Mouse (Mus musculus) stomach, embryonic 16.5 days (tissue): ENCODE data around the gene Gdf15. TPM values are rescaled to one million over a fixed set of nuclear protein-coding genes. Genes with fewer than 3 reads are reported as not detected.
"Not testable (repeated sequence)": the region's sequence is repeated elsewhere in the genome, so short reads cannot be mapped to it uniquely, and the experiment has no call there.

ENCODE experiments used
- ATAC-seq: fragments of 200-750 bp; cut with Nextera tagmentation; 2 replicates; pipeline ENCODE4 v1.8.0; 2017; ENCODE audit warnings: moderate number of reproducible peaks, moderate TSS enrichment; ENCODE audit not compliant: insufficient read depth, low FRiP score
- H3K27ac ChIP-seq: fragments of 300-500 bp; sonication (generic); 2 replicates; pipeline ENCODE4 v1.5.1; 2014; ENCODE audit warnings: low read length
- H3K27me3 ChIP-seq: fragments of 300-500 bp; sonication (generic); 2 replicates; pipeline ENCODE4 v1.6.1; 2014; ENCODE audit warnings: low read length, control low read depth, mixed read lengths; ENCODE audit not compliant: control insufficient read depth, insufficient read depth
- H3K36me3 ChIP-seq: fragments of 300-500 bp; sonication (generic); 2 replicates; pipeline ENCODE4 v1.6.1; 2014; ENCODE audit warnings: low read length; ENCODE audit not compliant: control insufficient read depth, insufficient read depth
- H3K4me1 ChIP-seq: fragments of 300-500 bp; sonication (generic); 2 replicates; pipeline ENCODE4 v1.6.1; 2014; ENCODE audit warnings: low read length, control low read depth, mixed read lengths; ENCODE audit not compliant: control insufficient read depth, insufficient read depth
- H3K4me2 ChIP-seq: fragments of 300-500 bp; sonication (generic); 2 replicates; pipeline ENCODE4 v1.6.1; 2014; ENCODE audit warnings: low read depth, low read length, mixed read lengths
- H3K4me3 ChIP-seq: fragments of 300-500 bp; sonication (generic); replicated peaks from 2 replicates; pipeline ENCODE4 v1.5.1; 2014; ENCODE audit warnings: mild to moderate bottlenecking, low read length
- H3K9ac ChIP-seq: fragments of 300-500 bp; sonication (generic); 2 replicates; pipeline ENCODE4 v1.6.1; 2014; ENCODE audit warnings: low read length
- H3K9me3 ChIP-seq: fragments of 300-500 bp; sonication (generic); replicated peaks from 2 replicates; pipeline ENCODE4 v1.6.1; 2016; ENCODE audit warnings: low read length, control low read depth; ENCODE audit not compliant: control insufficient read depth
- WGBS: fragments of 180-500 bp; shearing (Covaris S2); extraction: QIAGEN DNeasy Blood & Tissue Kit; methylation state at CpG from one replicate; pipeline ENCODE4 v1.1.7; 2014; 5-methylcytosine and 5-hydroxymethylcytosine counted together
- polyA plus RNA-seq: library from polyadenylated mRNA; unstranded; fragments of >200 nt; fragmentation: Nextera tagmentation; extraction: Ambion mirVana; gene quantifications from 2 replicates; pipeline ENCODE4 v1.2.1, GENCODE M21; 2015

The Gdf15 gene
- polyA plus RNA-seq, 1 experiment from 2014 or later = 0.57 TPM

DNA sequence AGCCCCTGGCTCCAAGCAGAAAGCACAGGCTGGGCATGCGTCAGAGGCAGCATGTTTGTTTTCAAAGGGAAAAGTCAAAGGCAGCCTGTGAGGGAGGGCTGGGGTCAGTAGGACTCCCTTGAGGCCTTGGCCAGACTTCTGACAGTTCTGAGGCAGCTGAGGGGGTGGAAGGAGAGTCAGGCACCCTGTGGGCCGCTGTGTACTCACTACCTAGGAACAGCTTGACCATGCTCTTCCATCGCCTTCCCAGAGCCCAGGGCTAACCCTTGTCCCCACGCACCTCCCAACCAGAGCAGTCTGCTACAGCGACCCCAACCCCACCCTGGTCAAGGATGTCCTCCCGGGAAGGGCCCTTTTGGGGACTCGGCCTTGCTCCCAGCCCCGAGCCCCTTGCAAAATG is 39.1 kb downstream of the Gdf15 start:
- H3K9me3 ChIP-seq = no peaks in the 10 kb centered on the region
- peak overlapping the region; percentile 99 for H3K4me2 ChIP-seq
- ATAC-seq = no peak
- peak overlapping the region; percentile 70; the same call in 1 of the 2 replicates for H3K9ac ChIP-seq
- peak overlapping the region; percentile 86 for H3K27ac ChIP-seq
- H3K4me1 ChIP-seq = peaks cover 40% of the 10 kb centered on the region
- peak overlapping the region; percentile 55; the same call in 1 of the 2 replicates for H3K4me3 ChIP-seq
- whole genome bisulfite sequencing = 41% methylated on average over 8 of the region's 8 CpGs
- no peaks in the 10 kb centered on the region for H3K27me3 ChIP-seq
- H3K36me3 ChIP-seq = 0 out of 2 replicates have a peak, but pooled peaks cover 13% of the 10 kb centered on the region

DNA sequence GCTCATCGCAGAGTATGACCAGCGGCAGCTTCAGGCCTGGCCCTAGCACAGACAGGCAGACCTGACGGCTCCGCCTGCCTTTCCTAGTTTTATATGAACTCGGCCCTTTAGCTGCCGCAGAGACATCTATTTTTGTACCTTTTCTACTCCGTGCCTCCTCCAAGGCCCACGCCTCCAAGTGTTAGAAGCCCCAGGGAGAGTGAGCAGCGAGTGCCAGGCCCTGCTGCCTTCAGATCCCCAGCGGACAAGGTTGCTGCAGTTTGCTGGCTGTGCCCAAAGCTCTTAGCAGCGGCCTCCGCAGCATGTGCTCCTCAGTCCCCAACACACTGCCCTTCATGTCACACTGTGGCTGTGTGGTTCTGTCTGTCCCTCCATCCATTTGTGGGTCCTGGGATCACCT is 40.7 kb downstream of the Gdf15 start:
- 86% methylated on average over 12 of the region's 12 CpGs for WGBS
- no peak overlapping the region for H3K9ac ChIP-seq
- ATAC-seq = no peak
- H3K4me2 ChIP-seq = no peak overlapping the region
- H3K4me3 ChIP-seq = no peak overlapping the region
- no peaks in the 10 kb centered on the region for H3K9me3 ChIP-seq
- peaks cover 24% of the 10 kb centered on the region for H3K4me1 ChIP-seq
- no peak overlapping the region for H3K27ac ChIP-seq
- H3K36me3 ChIP-seq = 0 out of 2 replicates have a peak, but pooled peaks cover 11% of the 10 kb centered on the region
- H3K27me3 ChIP-seq = no peaks in the 10 kb centered on the region

DNA sequence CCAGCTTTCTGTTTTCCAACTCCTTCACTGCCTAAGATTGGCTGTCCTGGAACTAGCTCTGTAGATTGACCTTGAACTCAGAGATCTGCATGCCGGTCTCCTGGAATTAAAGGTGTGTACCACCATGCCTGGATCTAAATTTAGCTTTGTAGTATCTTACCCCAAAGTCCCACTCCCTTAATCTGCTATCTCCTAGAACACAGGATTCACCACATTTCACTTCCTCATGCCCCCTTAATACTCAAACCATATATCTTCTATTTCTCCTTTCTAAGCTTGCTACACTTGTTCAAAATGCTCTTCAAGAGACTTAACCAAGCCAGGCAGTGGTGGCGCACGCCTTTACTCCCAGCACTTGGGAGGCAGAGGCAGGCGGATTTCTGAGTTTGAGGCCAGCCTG is 44.3 kb downstream of the Gdf15 start:
- not testable (repeated sequence) for ATAC-seq, H3K9ac ChIP-seq, H3K27ac ChIP-seq, H3K4me2 ChIP-seq, H3K27me3 ChIP-seq, H3K9me3 ChIP-seq, H3K4me3 ChIP-seq, H3K4me1 ChIP-seq
- H3K36me3 ChIP-seq = 0 out of 2 replicates have a peak, but pooled peaks cover 12% of the 10 kb centered on the region
- WGBS = 83% methylated on average over 4 of the region's 4 CpGs

DNA sequence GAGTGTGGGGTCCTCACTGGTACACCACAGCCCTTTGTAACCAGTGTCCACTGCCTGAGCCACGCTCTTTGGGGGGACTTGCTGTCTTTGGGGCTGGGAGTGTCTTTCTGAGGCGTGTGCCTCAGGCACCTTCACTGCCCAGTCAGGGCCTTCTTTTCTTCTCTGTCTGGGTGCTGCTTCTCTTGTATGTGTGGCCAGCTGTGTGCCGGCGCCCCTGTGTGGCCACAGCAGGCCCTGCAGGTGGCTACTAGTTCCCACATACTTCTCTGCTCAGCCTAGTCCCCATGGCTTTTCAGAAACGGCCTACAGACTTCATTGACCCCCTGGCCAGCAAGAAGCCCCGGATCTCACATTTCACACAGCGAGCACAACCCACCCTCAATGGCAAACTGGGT is 47.0 kb downstream of the Gdf15 start:
- Histone ChIP-seq H3K36me3 (peaks cover 23% of the 10 kb centered on the region), H3K4me3 (no peak overlapping the region)

DNA sequence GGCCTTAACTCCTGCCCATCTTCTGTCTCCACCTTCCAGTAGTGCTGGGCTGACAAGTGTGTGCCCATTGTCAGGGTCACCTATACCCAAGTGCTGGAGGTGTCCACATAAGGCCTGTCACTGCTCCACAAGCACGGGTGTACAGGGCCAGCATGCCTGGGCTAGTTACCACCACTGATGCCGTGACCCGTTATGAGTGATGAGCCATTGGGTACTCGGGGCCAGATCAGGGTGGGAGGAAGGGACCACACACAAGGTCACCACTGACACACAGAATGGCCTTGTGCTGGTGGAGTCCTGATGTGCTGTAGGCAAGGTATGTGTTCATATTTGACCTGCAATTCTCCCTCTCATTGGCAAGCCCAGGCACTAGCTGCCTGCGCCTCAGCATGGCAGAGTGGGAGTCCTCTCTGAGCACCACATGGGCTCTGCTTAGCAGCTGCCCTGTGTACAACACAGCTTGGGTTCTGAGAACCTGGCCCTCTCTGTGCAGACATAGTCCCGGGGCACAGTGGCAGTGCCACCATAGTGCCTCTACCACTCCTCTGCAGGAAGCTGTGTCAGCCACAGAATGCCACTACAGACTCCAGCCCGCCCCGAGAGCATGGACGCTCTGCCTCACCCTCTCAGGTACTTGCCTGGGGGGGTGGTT is 47.5 kb downstream of the Gdf15 start:
- ATAC-seq = no peak
- WGBS = 86% methylated on average over 9 of the region's 9 CpGs
- H3K4me3 ChIP-seq = no peak overlapping the region
- H3K27ac ChIP-seq = no peak overlapping the region
- H3K36me3 ChIP-seq = peaks cover 22% of the 10 kb centered on the region
- H3K4me2 ChIP-seq = no peak overlapping the region
- H3K9me3 ChIP-seq = no peaks in the 10 kb centered on the region
- no peaks in the 10 kb centered on the region for H3K4me1 ChIP-seq
- H3K9ac ChIP-seq = no peak overlapping the region
- H3K27me3 ChIP-seq = no peaks in the 10 kb centered on the region

More for the DNA sequence above, 47.0 kb downstream of the Gdf15 start:
- Histone ChIP-seq H3K27me3 (no peaks in the 10 kb centered on the region), H3K27ac (no peak overlapping the region), H3K9me3 (no peaks in the 10 kb centered on the region), H3K4me2 (no peak overlapping the region), H3K4me1 (no peaks in the 10 kb centered on the region), H3K9ac (no peak overlapping the region)
- 47% methylated on average over 7 of the region's 7 CpGs for WGBS
- peak; percentile 28; the same call in 1 of the 2 replicates for ATAC-seq

DNA sequence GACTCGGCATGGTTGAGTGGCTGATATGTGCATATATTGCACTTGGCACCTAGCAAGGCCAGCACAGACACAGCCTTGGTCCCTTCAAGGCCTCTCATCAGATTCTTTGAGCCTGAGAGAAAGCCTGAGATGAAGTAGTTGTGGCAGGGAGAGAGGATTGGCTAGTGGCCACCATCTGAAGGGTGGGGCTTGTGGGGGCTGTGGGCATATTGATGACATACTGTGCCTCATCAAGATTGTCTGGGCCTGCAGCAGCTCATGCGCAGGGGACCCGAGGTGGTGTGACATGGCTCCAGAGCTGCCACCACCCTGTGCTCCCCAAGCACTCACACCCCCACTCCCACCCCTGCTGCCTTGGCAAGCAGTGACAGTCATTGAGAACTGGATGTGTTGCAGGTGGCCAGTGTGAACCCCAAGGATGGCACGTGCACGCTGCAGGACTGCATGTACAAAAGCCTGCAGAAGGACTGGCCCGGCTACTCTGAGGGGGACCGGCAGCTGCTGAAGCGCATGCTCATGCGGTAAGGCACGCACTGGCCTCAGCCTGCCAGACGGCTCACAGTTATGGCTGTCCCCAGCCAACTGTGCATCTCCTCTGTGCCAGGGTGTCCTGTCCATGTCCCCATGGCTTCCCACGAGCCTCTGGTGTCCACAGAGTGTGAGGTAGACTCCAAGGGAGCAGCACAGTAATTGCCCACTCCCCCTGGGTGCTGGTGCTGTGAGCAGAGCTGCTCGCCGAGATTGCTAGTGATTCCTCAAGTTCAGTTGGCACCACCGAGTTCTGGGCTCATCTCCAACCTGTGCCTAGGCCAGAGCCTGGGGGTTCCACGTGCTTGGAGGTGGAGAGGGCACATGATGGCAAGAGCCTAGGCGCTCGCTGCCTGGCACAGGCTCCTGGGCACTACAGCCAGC is 48.5 kb downstream of the Gdf15 start:
- Histone ChIP-seq H3K9ac (no peak overlapping the region), H3K27ac (no peak overlapping the region), H3K4me1 (no peaks in the 10 kb centered on the region), H3K4me2 (no peak overlapping the region), H3K27me3 (no peaks in the 10 kb centered on the region), H3K9me3 (no peaks in the 10 kb centered on the region), H3K36me3 (peaks cover 20% of the 10 kb centered on the region), H3K4me3 (no peak overlapping the region)
- WGBS = 91% methylated on average over 18 of the region's 18 CpGs
- ATAC-seq = no peak

Other genes starting within 250 kb of the Gdf15 start
- 13.9 and 16.2 TPM in 2 replicates for gene Crtc1, start 192.9 kb downstream of the Gdf15 start, polyA plus RNA-seq
- gene Klhl26, start 155.5 kb downstream of the Gdf15 start, polyA plus RNA-seq = 24.2 and 24.9 TPM in 2 replicates
- gene Tmem59l, start 145.1 kb downstream of the Gdf15 start, polyA plus RNA-seq = 2.8 and 4.3 TPM in 2 replicates
- 3.4 and 4.9 TPM in 2 replicates for gene Crlf1, start 139.3 kb downstream of the Gdf15 start, polyA plus RNA-seq
- 118 and 125 TPM in 2 replicates for gene Rex1bd, start 125.7 kb downstream of the Gdf15 start, polyA plus RNA-seq
- 719 and 930 TPM in 2 replicates for gene Uba52, start 121.7 kb downstream of the Gdf15 start, polyA plus RNA-seq
- gene Fkbp8, start 104.7 kb downstream of the Gdf15 start, polyA plus RNA-seq = 291 and 298 TPM in 2 replicates
- gene Kxd1, start 104.5 kb downstream of the Gdf15 start, polyA plus RNA-seq = 53.6 and 53.9 TPM in 2 replicates
- gene Ell, start 93.0 kb downstream of the Gdf15 start, polyA plus RNA-seq = 18.6 and 20.5 TPM in 2 replicates
- 104 and 111 TPM in 2 replicates for gene Isyna1, start 38.1 kb downstream of the Gdf15 start, polyA plus RNA-seq
- gene Ssbp4, start 23.6 kb downstream of the Gdf15 start, polyA plus RNA-seq = 65.2 and 68.3 TPM in 2 replicates
- gene Lrrc25, start 16.3 kb downstream of the Gdf15 start, polyA plus RNA-seq = 2.9 and 3.0 TPM in 2 replicates
- gene Pgpep1, start 27.9 kb upstream of the Gdf15 start, polyA plus RNA-seq = 47.4 and 57.5 TPM in 2 replicates
- 154 and 173 TPM in 2 replicates for gene Lsm4, start 40.8 kb upstream of the Gdf15 start, polyA plus RNA-seq
- 22.5 and 30.0 TPM in 2 replicates for gene Jund, start 66.5 kb upstream of the Gdf15 start, polyA plus RNA-seq
- not detected in 2 replicates for gene Iqcn, start 71.0 kb upstream of the Gdf15 start, polyA plus RNA-seq
- gene Gm3336, start 86.1 kb upstream of the Gdf15 start, polyA plus RNA-seq = 2.0 and 4.2 TPM in 2 replicates
- 0.23 and 0.84 TPM in 2 replicates for gene Pde4c, start 91.3 kb upstream of the Gdf15 start, polyA plus RNA-seq
- 23.4 and 23.8 TPM in 2 replicates for gene Rab3a, start 122.2 kb upstream of the Gdf15 start, polyA plus RNA-seq
- 47.6 and 54.3 TPM in 2 replicates for gene Mpv17l2, start 128.5 kb upstream of the Gdf15 start, polyA plus RNA-seq
- gene Pik3r2, start 144.3 kb upstream of the Gdf15 start, polyA plus RNA-seq = 57.6 and 60.8 TPM in 2 replicates
- gene Mast3, start 172.6 kb upstream of the Gdf15 start, polyA plus RNA-seq = 10.0 and 10.5 TPM in 2 replicates
- gene Il12rb1, start 176.0 kb upstream of the Gdf15 start, polyA plus RNA-seq = 0.23 TPM in 1 of 2 replicates, not detected in the other
- 6.0 and 7.1 TPM in 2 replicates for gene Arrdc2, start 207.3 kb upstream of the Gdf15 start, polyA plus RNA-seq
- 1.4 TPM in 2 replicates for gene Kcnn1, start 230.8 kb upstream of the Gdf15 start, polyA plus RNA-seq
- 85.6 and 89.6 TPM in 2 replicates for gene Ccdc124, start 241.5 kb upstream of the Gdf15 start, polyA plus RNA-seq